Mouse (Mus musculus) embryonic fibroblast, embryonic 13.5 days (primary cell): ENCODE results near the gene Litaf.

Experiments
- CTCF ChIP-seq: IDR thresholded peaks from 2 replicates; pipeline ENCODE4 v1.5.1; 2011; ENCODE audit warnings: mild to moderate bottlenecking, control low read depth, low read length, moderate library complexity, borderline replicate concordance; ENCODE audit not compliant: insufficient read depth
- POLR2A ChIP-seq: IDR thresholded peaks from 2 replicates; pipeline ENCODE4 v1.6.1; 2011; ENCODE audit warnings: low read depth, mild to moderate bottlenecking, control low read depth, low read length, moderate library complexity

DNA sequence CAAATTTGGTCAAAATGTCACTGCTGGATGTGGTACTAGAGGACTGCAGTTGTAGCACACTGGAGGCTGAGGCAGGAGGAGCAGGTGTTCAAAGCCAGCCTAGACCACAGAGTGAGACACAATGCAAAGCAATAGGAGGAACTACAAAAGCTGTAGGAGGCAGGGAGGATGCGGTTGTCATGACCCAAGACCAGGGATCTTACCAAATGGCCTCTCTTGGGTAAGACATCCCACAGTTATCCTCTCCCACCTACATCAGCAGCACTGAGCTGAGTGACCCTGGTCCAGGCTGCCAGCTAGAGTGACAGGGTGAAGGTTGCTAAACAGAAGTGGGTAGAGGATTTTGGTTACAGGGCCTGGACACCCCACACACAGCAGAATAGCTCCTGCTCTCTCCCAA, 138.9 kb downstream of the Litaf start:
- TF ChIP-seq CTCF: no peak
- no peak for TF ChIP-seq POLR2A
